Mouse (Mus musculus) midbrain, embryonic 11.5 days (tissue): ENCODE measurements around the gene Traf2. TPM values are rescaled to one million over a fixed set of nuclear protein-coding genes. Genes with fewer than 3 reads are reported as not detected.

Experiments
- ATAC-seq: fragments of 200-750 bp; cut with Nextera tagmentation; 2 replicates; pipeline ENCODE4 v1.8.0; 2017; ENCODE audit warnings: moderate TSS enrichment, moderate library complexity; ENCODE audit not compliant: low FRiP score
- DNase-seq: peaks from one replicate; pipeline ENCODE4 v3.0.0; 2015; ENCODE audit warnings: low spot score; ENCODE audit errors: missing footprints
- H3K27ac ChIP-seq: fragments of 300-500 bp; sonication (generic); 2 replicates; pipeline ENCODE4 v1.5.1; 2014; ENCODE audit warnings: low read depth, low read length
- H3K27me3 ChIP-seq: fragments of 300-500 bp; sonication (generic); 2 replicates; pipeline ENCODE4 v1.6.1; 2014; ENCODE audit warnings: mild to moderate bottlenecking, low read length, moderate library complexity, mixed read lengths; ENCODE audit not compliant: control insufficient read depth, insufficient read depth
- H3K36me3 ChIP-seq: fragments of 300-500 bp; sonication (generic); 2 replicates; pipeline ENCODE4 v1.6.1; 2014; ENCODE audit warnings: mild to moderate bottlenecking, low read length, moderate library complexity, mixed read lengths; ENCODE audit not compliant: control insufficient read depth, insufficient read depth
- H3K4me1 ChIP-seq: fragments of 300-500 bp; sonication (generic); 2 replicates; pipeline ENCODE4 v1.6.1; 2014; ENCODE audit warnings: low read length; ENCODE audit not compliant: control insufficient read depth, insufficient read depth
- H3K4me2 ChIP-seq: fragments of 300-500 bp; sonication (generic); 2 replicates; pipeline ENCODE4 v1.6.1; 2014; ENCODE audit warnings: mild to moderate bottlenecking, moderate library complexity
- H3K4me3 ChIP-seq: fragments of 300-500 bp; sonication (generic); 2 replicates; pipeline ENCODE4 v1.5.1; 2014; ENCODE audit warnings: low read depth, low read length
- H3K9ac ChIP-seq: fragments of 300-500 bp; sonication (generic); 2 replicates; pipeline ENCODE4 v1.6.1; 2014; ENCODE audit warnings: low read length
- H3K9me3 ChIP-seq: fragments of 300-500 bp; sonication (generic); 2 replicates; pipeline ENCODE4 v1.6.1; 2016; ENCODE audit warnings: low read length; ENCODE audit not compliant: control insufficient read depth
- WGBS: fragments of 180-500 bp; shearing (Covaris S2); extraction: QIAGEN DNeasy Blood & Tissue Kit; methylation state at CpG from one replicate; pipeline ENCODE4 v1.1.7; 2014; 5-methylcytosine and 5-hydroxymethylcytosine counted together
- polyA plus RNA-seq: library from polyadenylated mRNA; unstranded; fragments of >200 nt; fragmentation: Nextera tagmentation; extraction: Ambion mirVana; gene quantifications from 2 replicates; pipeline ENCODE4 v1.2.1, GENCODE M21; 2014

Traf2 gene
- polyA plus RNA-seq, 1 experiment from 2014 or later, result 31.6 TPM

GRCm38 (mm10) chr2:25568473-25569019 is 21.8 kb upstream of the Traf2 start:
- no peak overlapping the region for H3K27ac ChIP-seq
- peaks cover 6% of the 10 kb centered on the region for H3K36me3 ChIP-seq

DNA sequence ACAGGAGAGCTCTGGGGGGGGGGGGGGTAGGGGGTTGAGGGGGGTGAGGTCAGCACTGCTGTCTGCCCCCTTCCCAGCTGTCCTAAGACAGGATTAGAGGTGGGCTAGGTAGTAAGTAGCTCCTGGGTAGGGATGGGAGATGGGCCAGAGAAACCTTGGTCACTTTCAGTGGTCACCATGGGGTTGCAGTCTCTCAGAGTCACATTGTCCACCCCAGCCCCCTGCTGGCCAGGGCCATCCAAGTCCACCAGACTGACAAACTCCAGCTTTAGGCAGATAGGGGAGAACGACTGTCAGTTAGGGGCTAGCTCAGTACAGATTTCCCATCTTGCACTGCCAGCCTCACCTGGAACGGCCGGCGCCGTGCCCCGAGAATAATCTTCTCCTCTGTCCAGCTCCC is 19.8 kb upstream of the Traf2 start:
- DNase-seq (no peak), ATAC-seq (no peak; the same call in 1 of the 2 replicates)
- Histone ChIP-seq H3K4me3 (no peak overlapping the region), H3K36me3 (peaks cover 14% of the 10 kb centered on the region), H3K9ac (no peak overlapping the region), H3K9me3 (no peaks in the 10 kb centered on the region), H3K27me3 (no peaks in the 10 kb centered on the region), H3K27ac (no peak overlapping the region), H3K4me2 (no peak overlapping the region), H3K4me1 (no peaks in the 10 kb centered on the region)
- WGBS, result 85% methylated on average over 6 of the region's 6 CpGs

More at GRCm38 (mm10) chr2:25568473-25569019, 21.8 kb upstream of the Traf2 start:
- DNase-seq (no peak), ATAC-seq (no peak)
- Histone ChIP-seq H3K9ac (no peak overlapping the region), H3K4me2 (no peak overlapping the region), H3K4me3 (no peak overlapping the region), H3K27me3 (no peaks in the 10 kb centered on the region), H3K9me3 (no peaks in the 10 kb centered on the region), H3K4me1 (peaks cover 2% of the 10 kb centered on the region; the same call in 1 of the 2 replicates)
- 88% methylated on average over 6 of the region's 6 CpGs for WGBS

- no peak overlapping the region for H3K4me2 ChIP-seq
- no peak overlapping the region for H3K27ac ChIP-seq
- DNase-seq (no peak), ATAC-seq (no peak)
- peaks cover 19% of the 10 kb centered on the region for H3K36me3 ChIP-seq
- H3K4me1 ChIP-seq, result no peaks in the 10 kb centered on the region
- no peak overlapping the region for H3K4me3 ChIP-seq
- no peak overlapping the region for H3K9ac ChIP-seq
- H3K27me3 ChIP-seq, result no peaks in the 10 kb centered on the region
- no peaks in the 10 kb centered on the region for H3K9me3 ChIP-seq
- WGBS, result 90% methylated on average over 8 of the region's 8 CpGs
Measured at GRCm38 (mm10) chr2:25565741-25566140, 19.0 kb upstream of the Traf2 start.

DNA sequence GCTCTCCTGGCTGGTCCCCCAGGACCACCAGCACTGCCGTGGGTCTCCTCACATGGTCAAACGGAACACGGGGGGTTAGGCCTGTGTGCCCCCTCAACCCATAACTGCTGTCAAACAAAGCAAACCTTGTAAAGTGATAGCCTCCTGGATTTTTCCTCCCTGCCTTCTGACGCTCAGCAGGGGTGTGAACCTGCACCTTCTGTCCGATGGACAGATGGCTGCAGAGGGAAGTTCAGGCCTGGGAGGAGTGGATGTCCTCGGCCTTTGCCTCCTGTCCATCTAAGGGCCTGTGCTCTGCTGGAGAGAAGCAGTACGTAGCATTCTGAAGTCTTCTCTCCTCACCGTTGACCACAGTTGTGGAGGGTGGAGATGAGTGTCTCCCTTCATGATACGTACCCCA is 15.2 kb upstream of the Traf2 start:
- Histone ChIP-seq H3K27ac (no peak overlapping the region), H3K4me1 (peaks cover 14% of the 10 kb centered on the region), H3K9me3 (no peaks in the 10 kb centered on the region), H3K36me3 (peaks cover 15% of the 10 kb centered on the region), H3K9ac (no peak overlapping the region), H3K27me3 (no peaks in the 10 kb centered on the region), H3K4me2 (no peak overlapping the region), H3K4me3 (no peak overlapping the region)
- DNase-seq (no peak), ATAC-seq (no peak)
- 86% methylated on average over 9 of the region's 9 CpGs for WGBS

DNA sequence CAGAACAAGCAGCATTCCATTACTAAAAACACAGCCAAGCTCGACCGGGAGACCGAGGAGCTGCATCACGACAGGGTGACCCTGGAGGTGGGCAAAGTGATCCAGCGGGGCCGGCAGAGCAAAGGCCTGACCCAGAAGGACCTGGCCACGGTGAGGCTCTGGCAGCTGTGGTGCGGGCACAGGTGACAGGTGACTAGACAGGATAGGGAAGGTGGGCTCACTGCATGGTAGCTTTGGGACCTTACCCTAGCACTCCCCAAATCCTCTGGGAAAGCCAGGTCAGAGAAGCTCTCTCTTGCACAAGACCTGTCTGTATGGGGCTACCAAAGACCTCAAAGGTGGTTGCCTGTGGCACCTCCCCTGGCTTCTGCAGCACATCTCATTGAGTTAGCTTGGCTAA is 13.8 kb upstream of the Traf2 start:
- DNase-seq, result peak; percentile 31
- Histone ChIP-seq H3K4me1 (peaks cover 19% of the 10 kb centered on the region), H3K4me3 (no peak overlapping the region), H3K9me3 (no peaks in the 10 kb centered on the region), H3K27ac (no peak overlapping the region), H3K9ac (no peak overlapping the region), H3K27me3 (no peaks in the 10 kb centered on the region), H3K36me3 (peaks cover 15% of the 10 kb centered on the region), H3K4me2 (no peak overlapping the region)
- 95% methylated on average over 8 of the region's 8 CpGs for whole genome bisulfite sequencing
- ATAC-seq, result no peak

- Histone ChIP-seq H3K4me1 (peaks cover 19% of the 10 kb centered on the region), H3K9me3 (no peaks in the 10 kb centered on the region), H3K4me3 (peak overlapping the region; percentile 93), H3K36me3 (peaks cover 12% of the 10 kb centered on the region; the same call in 1 of the 2 replicates), H3K9ac (peak overlapping the region; percentile 91), H3K27me3 (no peaks in the 10 kb centered on the region), H3K27ac (no peak overlapping the region), H3K4me2 (peak overlapping the region; percentile 92)
- 80% methylated on average over 6 of the region's 6 CpGs for WGBS
- no peak for DNase-seq
- no peak for ATAC-seq
Measured at GRCm38 (mm10) chr2:25558774-25559173, 12.0 kb upstream of the Traf2 start.

DNA sequence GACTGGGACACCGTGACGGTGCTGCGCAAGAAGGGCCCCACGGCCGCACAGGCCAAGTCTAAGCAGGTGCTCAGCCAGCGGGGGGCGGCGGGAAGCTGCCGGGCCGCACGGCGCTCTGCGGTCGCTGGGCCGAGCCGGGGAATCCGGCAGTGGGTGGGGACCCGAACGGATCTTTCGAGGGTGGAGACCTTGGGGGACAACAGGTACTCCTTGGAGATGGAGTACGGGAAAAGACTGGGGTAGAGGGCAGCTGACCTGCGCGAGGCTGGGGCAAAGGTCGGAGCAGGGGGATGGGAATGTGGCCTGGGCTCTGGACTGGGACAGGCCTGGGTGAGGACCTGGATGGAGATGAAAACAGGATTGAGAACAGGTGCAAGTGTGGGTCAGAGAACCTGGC is 11.2 kb upstream of the Traf2 start:
- ATAC-seq, result peak; percentile 65
- Histone ChIP-seq H3K9ac (peak overlapping the region; percentile 91), H3K36me3 (peaks cover 12% of the 10 kb centered on the region; the same call in 1 of the 2 replicates), H3K27me3 (no peaks in the 10 kb centered on the region), H3K27ac (no peak overlapping the region; the same call in 1 of the 2 replicates), H3K9me3 (no peaks in the 10 kb centered on the region), H3K4me3 (peak overlapping the region; percentile 93), H3K4me2 (peak overlapping the region; percentile 92), H3K4me1 (peaks cover 19% of the 10 kb centered on the region)
- DNase-seq, result no peak
- under 1% methylated on average over 24 of the region's 24 CpGs for WGBS

GRCm38 (mm10) chr2:25557221-25557963 is 10.7 kb upstream of the Traf2 start, which contains the start of gene Edf1:
TSS of gene Edf1 (plus strand) at chr2:25557847.
- H3K9me3 ChIP-seq, result no peaks in the 10 kb centered on the region
- H3K27me3 ChIP-seq, result no peaks in the 10 kb centered on the region
- H3K27ac ChIP-seq, result peak within 1 kb of the TSS; percentile 31
- H3K9ac ChIP-seq, result peak within 1 kb of the TSS; percentile 91
- peak within 1 kb of the TSS; percentile 93 for H3K4me3 ChIP-seq
- peak within 1 kb of the TSS; percentile 92 for H3K4me2 ChIP-seq
- peak; percentile 97 for DNase-seq
- peaks cover 19% of the 10 kb centered on the region for H3K4me1 ChIP-seq
- WGBS, result under 1% methylated on average over 61 of the region's 61 CpGs
- peak; percentile 99 for ATAC-seq
- H3K36me3 ChIP-seq, result peaks cover 10% of the 10 kb centered on the region; the same call in 1 of the 2 replicates

- Histone ChIP-seq H3K4me3 (no peak overlapping the region), H3K36me3 (peaks cover 3% of the 10 kb centered on the region; the same call in 1 of the 2 replicates), H3K27ac (no peak overlapping the region), H3K9ac (no peak overlapping the region), H3K4me1 (peaks cover 19% of the 10 kb centered on the region), H3K27me3 (no peaks in the 10 kb centered on the region), H3K9me3 (no peaks in the 10 kb centered on the region), H3K4me2 (no peak overlapping the region)
- WGBS, result 52% methylated on average over 1 of the region's 1 CpGs
- no peak for ATAC-seq
- peak; percentile 76 for DNase-seq
Measured at GRCm38 (mm10) chr2:25556296-25556695, 9.6 kb upstream of the Traf2 start.
